Mouse (Mus musculus) gastrocnemius, postnatal 10 days (tissue): ENCODE data around the gene Vnn3. TPM values are rescaled to one million over a fixed set of nuclear protein-coding genes. Genes with fewer than 3 reads are reported as not detected.

Source experiments
- DNase-seq: peaks from one replicate; pipeline ENCODE4 v3.0.0; 2021; ENCODE audit warnings: mixed read lengths
- total RNA-seq, 2 experiments: library from RNA; stranded (reverse); gene quantifications; 2 replicates each; pipeline ENCODE4 v1.2.3; 2021

The Vnn3 gene
- total RNA-seq, 2 experiments from 2014 or later: 0.21 to 0.47 TPM

- DNase-seq: no peak
Observed at GRCm38 (mm10) chr10:23892987-23893386, 41.7 kb downstream of the Vnn3 start.

GRCm38 (mm10) chr10:23894601-23895349, 43.5 kb downstream of the Vnn3 start, which contains the start of gene Vnn1:
Gene Vnn1 (plus strand): TSS chr10:23894688.
- no peak for DNase-seq

- no peak for DNase-seq
Observed at GRCm38 (mm10) chr10:23895376-23895775, 44.1 kb downstream of the Vnn3 start.

- DNase-seq: no peak
Observed at GRCm38 (mm10) chr10:23901119-23901518, 49.9 kb downstream of the Vnn3 start.

- no peak for DNase-seq
Observed at GRCm38 (mm10) chr10:23905661-23906060, 54.4 kb downstream of the Vnn3 start.

Other genes with a start within 250 kb of the Vnn3 start
- gene Rps12, start 64.2 kb upstream of the Vnn3 start, total RNA-seq: 100 to 1,000 TPM; 289 to 355 TPM
- 10 to 100 TPM; 13.6 to 14.7 TPM for gene Slc18b1, start 54.5 kb upstream of the Vnn3 start, total RNA-seq
- gene Vnn1, start 43.2 kb downstream of the Vnn3 start, total RNA-seq: under 1 TPM; 0.23 to 0.32 TPM
- not detected for gene Taar1, start 68.9 kb downstream of the Vnn3 start, total RNA-seq
- not detected for gene Taar2, start 87.1 kb downstream of the Vnn3 start, total RNA-seq
- not detected for gene Taar3, start 98.1 kb downstream of the Vnn3 start, total RNA-seq
- gene Taar4, start 109.0 kb downstream of the Vnn3 start, total RNA-seq: not detected
- gene Taar5, start 119.2 kb downstream of the Vnn3 start, total RNA-seq: not detected
- gene Taar6, start 134.2 kb downstream of the Vnn3 start, total RNA-seq: not detected
- not detected for gene Taar7a, start 142.0 kb downstream of the Vnn3 start, total RNA-seq
- not detected for gene Taar7b, start 148.5 kb downstream of the Vnn3 start, total RNA-seq
- gene Taar7d, start 175.8 kb downstream of the Vnn3 start, total RNA-seq: not detected
- not detected for gene Taar7e, start 186.2 kb downstream of the Vnn3 start, total RNA-seq
- gene Taar7f, start 198.0 kb downstream of the Vnn3 start, total RNA-seq: not detected
- gene Taar8a, start 225.0 kb downstream of the Vnn3 start, total RNA-seq: not detected
- not detected for gene Taar8b, start 240.8 kb downstream of the Vnn3 start, total RNA-seq